7 mouse cellular contexts compared by ENCODE assay signal in genomic region chr5:136244762-136245540, GRCm38 (mm10). TPM values are rescaled to one million over a fixed set of nuclear protein-coding genes. Genes with fewer than 3 reads are reported as not detected.
DNase-seq lines count a peak whose midpoint lies in the region; ATAC-seq and TF ChIP-seq lines count a peak whose summit lies in the region.

No protein-coding gene starts in this region.

- DNase-seq in adrenal gland, adult 8-10 months = peak; percentile 67
- DNase-seq in embryonic facial prominence, embryonic 10.5 days (ENCODE audit: low spot score) = peak; percentile 94
- peak; percentile 85 to 87 for DNase-seq in heart, adult 2 months
- DNase-seq in kidney, adult 2 months = peak; percentile 81
- peak; percentile 95 for DNase-seq in midbrain, embryonic 14.5 days
- peak; percentile 68 to 85 for DNase-seq in spleen, adult 18-20 months

- TF ChIP-seq POLR2A in heart, adult 2 months (IDR thresholded peaks at IDR 0.05; ENCODE audit: insufficient read depth, low read depth, low read length) = no peak
- TF ChIP-seq POLR2A in kidney, adult 2 months (IDR thresholded peaks at IDR 0.05; ENCODE audit: low read depth, low read length) = no peak

- no peaks in the 10 kb centered on the region for H3K27me3 ChIP-seq in embryonic facial prominence, embryonic 10.5 days (replicated peaks; ENCODE audit: low read depth, poor library complexity, severe bottlenecking)
- H3K27me3 ChIP-seq in heart, adult 2 months (ENCODE audit: control insufficient read depth, insufficient read depth, low read length) = no peaks in the 10 kb centered on the region; the same call in 1 of the 2 replicates
- no peaks in the 10 kb centered on the region for H3K27me3 ChIP-seq in kidney, adult 2 months (replicated peaks; ENCODE audit: control insufficient read depth, insufficient read depth, low read length)
- no peaks in the 10 kb centered on the region for H3K27me3 ChIP-seq in limb, embryonic 12.5 days
- no peaks in the 10 kb centered on the region for H3K27me3 ChIP-seq in midbrain, embryonic 14.5 days (ENCODE audit: control insufficient read depth, insufficient read depth, low read length)

- peaks cover 12% of the 10 kb centered on the region for H3K36me3 ChIP-seq in embryonic facial prominence, embryonic 10.5 days (replicated peaks)
- H3K36me3 ChIP-seq in heart, adult 2 months (ENCODE audit: control insufficient read depth, insufficient read depth, low read length) = no peaks in the 10 kb centered on the region
- no peaks in the 10 kb centered on the region for H3K36me3 ChIP-seq in kidney, adult 2 months (ENCODE audit: control insufficient read depth, insufficient read depth, low read length)
- 0 out of 2 replicates have a peak, but pooled peaks cover 3% of the 10 kb centered on the region for H3K36me3 ChIP-seq in limb, embryonic 12.5 days
- no peaks in the 10 kb centered on the region for H3K36me3 ChIP-seq in midbrain, embryonic 14.5 days (ENCODE audit: control insufficient read depth, insufficient read depth, low read length)

- peak overlapping the region; percentile 94 for H3K4me2 ChIP-seq in limb, embryonic 12.5 days
- peak overlapping the region; percentile 78 for H3K4me2 ChIP-seq in midbrain, embryonic 14.5 days (ENCODE audit: low read length)

- no peaks in the 10 kb centered on the region for H3K9me3 ChIP-seq in embryonic facial prominence, embryonic 10.5 days
- no peaks in the 10 kb centered on the region for H3K9me3 ChIP-seq in limb, embryonic 12.5 days
- H3K9me3 ChIP-seq in midbrain, embryonic 14.5 days (ENCODE audit: control insufficient read depth, low read length) = no peaks in the 10 kb centered on the region

- peak; percentile 12; the same call in 1 of the 2 replicates for TF ChIP-seq CTCF in heart, adult 2 months (IDR thresholded peaks at IDR 0.05)
- TF ChIP-seq CTCF in kidney, adult 2 months (conservative IDR thresholded peaks at IDR 0.05; ENCODE audit: insufficient read depth, insufficient read length, low read depth, low read length) = 0 out of 2 replicates have a peak, but pooled peaks have one; percentile 0

- peak overlapping the region; percentile 69 for H3K9ac ChIP-seq in heart, adult 2 months (ENCODE audit: low read depth, low read length)
- peak overlapping the region; percentile 72 for H3K9ac ChIP-seq in limb, embryonic 12.5 days (replicated peaks)
- H3K9ac ChIP-seq in midbrain, embryonic 14.5 days (replicated peaks; ENCODE audit: low read length) = peak overlapping the region; percentile 85

- peak overlapping the region; percentile 88 for H3K27ac ChIP-seq in embryonic facial prominence, embryonic 10.5 days (replicated peaks)
- peak overlapping the region; percentile 72 for H3K27ac ChIP-seq in heart, adult 2 months
- peak overlapping the region; percentile 65; the same call in 1 of the 2 replicates for H3K27ac ChIP-seq in kidney, adult 2 months (ENCODE audit: insufficient read depth, low read depth, low read length)
- peak overlapping the region; percentile 66 for H3K27ac ChIP-seq in limb, embryonic 12.5 days
- H3K27ac ChIP-seq in midbrain, embryonic 14.5 days (replicated peaks; ENCODE audit: low read depth, low read length) = peak overlapping the region; percentile 89

- H3K4me3 ChIP-seq in embryonic facial prominence, embryonic 10.5 days = peak overlapping the region; percentile 79
- H3K4me3 ChIP-seq in heart, adult 2 months = peak overlapping the region; percentile 74
- H3K4me3 ChIP-seq in kidney, adult 2 months (ENCODE audit: insufficient read depth, low read depth, low read length) = peak overlapping the region; percentile 72
- peak overlapping the region; percentile 77 for H3K4me3 ChIP-seq in limb, embryonic 12.5 days (replicated peaks)
- H3K4me3 ChIP-seq in midbrain, embryonic 14.5 days (replicated peaks; ENCODE audit: low read depth, low read length) = peak overlapping the region; percentile 82

- no peaks in the 10 kb centered on the region for H3K79me2 ChIP-seq in heart, adult 2 months (replicated peaks; ENCODE audit: control insufficient read depth, insufficient read depth, low read length)

- peaks cover 63% of the 10 kb centered on the region for H3K4me1 ChIP-seq in embryonic facial prominence, embryonic 10.5 days
- H3K4me1 ChIP-seq in heart, adult 2 months (ENCODE audit: control insufficient read depth, insufficient read depth, low read length) = peaks cover 2% of the 10 kb centered on the region; the same call in 1 of the 2 replicates
- no peaks in the 10 kb centered on the region for H3K4me1 ChIP-seq in kidney, adult 2 months (ENCODE audit: control insufficient read depth, insufficient read depth, low read length)
- H3K4me1 ChIP-seq in limb, embryonic 12.5 days (replicated peaks) = peaks cover 37% of the 10 kb centered on the region
- H3K4me1 ChIP-seq in midbrain, embryonic 14.5 days (ENCODE audit: control insufficient read depth, insufficient read depth, low read length) = peaks cover 15% of the 10 kb centered on the region

- WGBS in embryonic facial prominence, embryonic 10.5 days = under 1% methylated on average over 56 of the region's 57 CpGs
- WGBS in heart, adult 2 months = 1% methylated on average over 34 of the region's 57 CpGs
- 2% methylated on average over 50 of the region's 57 CpGs for WGBS in kidney, adult 2 months
- under 1% methylated on average over 46 of the region's 57 CpGs for WGBS in limb, embryonic 12.5 days
- WGBS in midbrain, embryonic 14.5 days = under 1% methylated on average over 47 of the region's 57 CpGs

- intact Hi-C loops in heart, adult 2 months (cut with DNase I) = no loop called here

- TF ChIP-seq EP300 in heart, adult 2 months (IDR thresholded peaks at IDR 0.05; ENCODE audit: insufficient read depth, low read depth, low read length) = no peak

- ATAC-seq in limb, embryonic 12.5 days (ENCODE audit: insufficient number of reproducible peaks, insufficient read depth, low FRiP score, low TSS enrichment, low read depth) = peak; percentile 76
- peak; percentile 73 for ATAC-seq in midbrain, embryonic 14.5 days (ENCODE audit: low FRiP score, low TSS enrichment)

RNA-seq across cellular contexts. Expression of gene Sh2b2, which starts 1.4 kb away (rescaled TPM):
- 10 to 100 TPM in 2 of 4 experiments, 1 to 10 TPM in 2; 7.2 to 14.9 (median 11.4) TPM for total RNA-seq in adrenal gland, adult 8-10 months (2022)
- polyA plus RNA-seq in embryonic facial prominence, embryonic 10.5 days (2016; fragmentation: Nextera tagmentation; extraction: Ambion mirVana) = 14.1 and 17.0 TPM in 2 replicates
- under 1 TPM; 0.55 to 0.80 TPM for total RNA-seq in heart, adult 2 months (2021)
- 2.2 and 6.7 TPM in 2 replicates for polyA plus RNA-seq in heart, adult 2 months (2012; rRNA removed)
- polyA plus RNA-seq in kidney, adult 2 months (2012; rRNA removed) = 7.5 and 8.7 TPM in 2 replicates
- 14.8 and 15.0 TPM in 2 replicates for polyA plus RNA-seq in limb, embryonic 12.5 days (2016; fragmentation: Nextera tagmentation; extraction: Ambion mirVana)
- 23.9 and 30.8 TPM in 2 replicates for polyA plus RNA-seq in midbrain, embryonic 14.5 days (2014; fragmentation: Nextera tagmentation; extraction: Ambion mirVana)

RNA-seq across cellular contexts. Expression of gene Prkrip1, which starts 46.2 kb away (rescaled TPM):
- total RNA-seq in adrenal gland, adult 8-10 months (2022) = 10 to 100 TPM; 28.2 to 37.8 (median 33.4) TPM
- polyA plus RNA-seq in embryonic facial prominence, embryonic 10.5 days (2016; fragmentation: Nextera tagmentation; extraction: Ambion mirVana) = 68.6 and 76.8 TPM in 2 replicates
- total RNA-seq in heart, adult 2 months (2021) = 10 to 100 TPM; 16.8 to 19.0 TPM
- 8.2 and 9.2 TPM in 2 replicates for polyA plus RNA-seq in heart, adult 2 months (2012; rRNA removed)
- polyA plus RNA-seq in kidney, adult 2 months (2012; rRNA removed) = 9.0 and 14.1 TPM in 2 replicates
- polyA plus RNA-seq in limb, embryonic 12.5 days (2016; fragmentation: Nextera tagmentation; extraction: Ambion mirVana) = 59.1 and 65.1 TPM in 2 replicates
- polyA plus RNA-seq in midbrain, embryonic 14.5 days (2014; fragmentation: Nextera tagmentation; extraction: Ambion mirVana) = 60.8 and 67.1 TPM in 2 replicates

Comparison
In these comparisons a context has a peak if more than half of its experiments do, and no peak if none do; other contexts are left out.
1. Peak in every context shown above with its lines: DNase-seq, ATAC-seq, H3K4me3 ChIP-seq and H3K27ac ChIP-seq.